Mouse (Mus musculus) testis, adult 2 months (tissue): Measurements from ENCODE around the gene Meis1. TPM values are rescaled to one million over a fixed set of nuclear protein-coding genes. Genes with fewer than 3 reads are reported as not detected.

ENCODE experiments used
- H3K27ac ChIP-seq: fragments of 200-500 bp; 2 replicates; pipeline ENCODE4 v1.5.1; 2012; ENCODE audit warnings: low read depth, low read length; ENCODE audit not compliant: control insufficient read depth, insufficient read depth
- H3K27me3 ChIP-seq: fragments of 200-500 bp; 2 replicates; pipeline ENCODE4 v1.6.1; 2012; ENCODE audit warnings: mild to moderate bottlenecking, low read length, moderate library complexity; ENCODE audit not compliant: control insufficient read depth, insufficient read depth
- H3K36me3 ChIP-seq: fragments of 200-500 bp; 2 replicates; pipeline ENCODE4 v1.6.1; 2012; ENCODE audit warnings: mild to moderate bottlenecking, low read length; ENCODE audit not compliant: control insufficient read depth, insufficient read depth
- H3K4me1 ChIP-seq: fragments of 200-500 bp; 2 replicates; pipeline ENCODE4 v1.6.1; 2012; ENCODE audit warnings: low read length; ENCODE audit not compliant: control insufficient read depth, insufficient read depth
- H3K4me3 ChIP-seq: fragments of 200-500 bp; 2 replicates; pipeline ENCODE4 v1.5.1; 2012; ENCODE audit warnings: low read depth, mild to moderate bottlenecking, low read length, moderate library complexity, mixed read lengths; ENCODE audit not compliant: control insufficient read depth
- CTCF ChIP-seq: fragments of 200-500 bp; IDR thresholded peaks from 2 replicates; pipeline ENCODE4 v1.5.1; 2012; ENCODE audit warnings: low read depth, mild to moderate bottlenecking, inconsistent platforms, low read length, moderate library complexity; ENCODE audit not compliant: control insufficient read depth, insufficient read depth, insufficient replicate concordance
- POLR2A ChIP-seq: fragments of 200-500 bp; IDR thresholded peaks from 2 replicates; pipeline ENCODE4 v1.6.1; 2012; ENCODE audit warnings: low read depth, mild to moderate bottlenecking, inconsistent platforms, low read length, moderate library complexity; ENCODE audit not compliant: control insufficient read depth
- polyA plus RNA-seq: library from polyadenylated mRNA; depleted of rRNA; stranded (reverse); fragments of >200 nt; gene quantifications from 2 replicates; pipeline ENCODE4 v1.2.3, GENCODE M21; 2012

Meis1 gene
- polyA plus RNA-seq, 1 experiment, result 1.9 TPM

DNA sequence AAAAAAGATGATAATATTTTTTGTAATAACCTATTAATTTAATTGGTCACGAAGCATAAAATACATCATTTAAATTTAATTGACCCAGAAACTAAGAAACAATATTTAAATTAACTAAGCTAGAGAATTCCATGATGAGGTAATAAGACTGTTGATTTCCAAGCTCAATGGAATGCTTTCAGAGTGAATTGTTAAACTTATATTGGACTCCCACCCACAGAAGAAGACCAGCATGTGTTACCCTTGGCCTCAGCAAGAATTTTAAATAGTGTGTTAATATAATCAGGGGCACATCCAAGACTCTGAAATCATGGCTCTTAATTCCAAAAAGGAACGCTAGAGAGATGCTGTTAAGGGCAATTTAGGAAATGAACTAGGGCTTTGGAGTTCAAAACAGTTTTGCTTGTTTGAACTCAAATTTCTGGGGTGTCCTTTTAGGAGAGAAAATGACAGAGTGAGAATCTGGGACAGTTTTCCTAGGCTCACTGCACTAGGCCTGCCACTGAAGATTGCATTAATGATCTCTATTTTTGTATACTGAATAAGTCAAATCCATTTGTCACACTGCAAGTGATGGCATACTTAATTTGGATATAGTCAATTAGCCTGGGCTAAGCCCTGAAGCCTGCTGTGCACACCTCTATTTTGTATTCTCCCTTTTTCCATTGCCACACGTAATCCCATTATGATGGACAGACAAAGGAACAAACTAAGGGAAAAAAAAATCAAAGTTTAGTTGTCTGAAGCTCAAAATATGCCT is 135.9 kb downstream of the Meis1 start:
- TF ChIP-seq POLR2A (no peak), CTCF (no peak)
- Histone ChIP-seq H3K4me3 (no peak overlapping the region), H3K27me3 (0 out of 2 replicates have a peak, but pooled peaks cover 2% of the 10 kb centered on the region), H3K4me1 (no peaks in the 10 kb centered on the region), H3K27ac (no peak overlapping the region), H3K36me3 (no peaks in the 10 kb centered on the region)

DNA sequence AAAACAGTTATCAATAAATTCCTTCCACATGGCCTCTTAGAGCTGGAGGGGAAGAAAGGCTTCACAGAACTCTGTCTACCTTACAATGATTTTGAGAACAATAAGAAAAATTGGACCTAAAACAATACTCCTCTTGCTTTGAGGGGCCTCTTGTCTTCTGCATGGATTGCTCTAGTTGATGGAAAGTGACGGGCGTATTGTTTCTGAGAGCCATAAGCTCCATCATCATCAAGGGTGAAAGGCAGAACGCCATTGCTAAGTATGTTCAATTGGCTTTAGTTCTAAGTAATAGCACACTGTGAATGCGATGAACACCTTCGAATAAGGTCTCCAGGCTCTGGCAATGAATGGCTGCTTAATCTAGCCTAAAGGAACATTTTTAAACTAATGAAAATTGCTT is 136.5 kb downstream of the Meis1 start:
- peaks cover 2% of the 10 kb centered on the region; the same call in 1 of the 2 replicates for H3K4me1 ChIP-seq
- H3K27me3 ChIP-seq, result 0 out of 2 replicates have a peak, but pooled peaks cover 2% of the 10 kb centered on the region
- no peak overlapping the region for H3K4me3 ChIP-seq
- H3K36me3 ChIP-seq, result no peaks in the 10 kb centered on the region
- no peak overlapping the region for H3K27ac ChIP-seq
- no peak for TF ChIP-seq CTCF
- no peak for TF ChIP-seq POLR2A

- Histone ChIP-seq H3K27me3 (peaks cover 8% of the 10 kb centered on the region), H3K4me3 (no peak overlapping the region), H3K27ac (no peak overlapping the region), H3K36me3 (no peaks in the 10 kb centered on the region), H3K4me1 (peaks cover 11% of the 10 kb centered on the region)
- TF ChIP-seq CTCF (no peak), POLR2A (no peak)
Measured at GRCm38 (mm10) chr11:18880806-18881205, 138.0 kb downstream of the Meis1 start.

- Histone ChIP-seq H3K27ac (no peak overlapping the region), H3K4me3 (no peak overlapping the region), H3K27me3 (peaks cover 18% of the 10 kb centered on the region), H3K36me3 (no peaks in the 10 kb centered on the region), H3K4me1 (peaks cover 13% of the 10 kb centered on the region)
- TF ChIP-seq POLR2A, result no peak
- TF ChIP-seq CTCF, result no peak
Measured at GRCm38 (mm10) chr11:18879456-18879818, 139.3 kb downstream of the Meis1 start.

GRCm38 (mm10) chr11:18878748-18879455 is 139.9 kb downstream of the Meis1 start:
- Histone ChIP-seq H3K27ac (no peak overlapping the region), H3K4me3 (no peak overlapping the region), H3K4me1 (peaks cover 13% of the 10 kb centered on the region), H3K36me3 (no peaks in the 10 kb centered on the region), H3K27me3 (peaks cover 18% of the 10 kb centered on the region)
- no peak for TF ChIP-seq CTCF
- no peak for TF ChIP-seq POLR2A

DNA sequence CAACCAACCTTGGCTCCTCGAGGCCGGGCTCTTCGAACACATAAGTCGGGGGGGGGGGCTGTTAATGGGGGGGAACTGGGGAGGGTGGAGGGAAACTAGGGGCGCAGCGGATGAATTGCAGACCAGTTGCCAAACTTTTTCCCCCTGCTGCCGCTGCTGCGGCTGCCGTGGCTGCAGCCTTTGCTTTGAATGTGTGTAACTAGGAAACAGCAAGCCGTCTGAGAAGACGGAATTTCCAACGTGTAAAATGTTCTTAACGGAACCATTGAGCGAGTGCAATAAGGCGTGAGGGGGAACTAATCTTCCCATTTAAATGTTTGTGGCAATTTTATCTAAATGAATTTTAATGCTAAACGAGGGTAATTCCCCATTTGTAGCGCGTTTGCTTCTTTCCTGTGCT is 140.8 kb downstream of the Meis1 start:
- Histone ChIP-seq H3K4me1 (peaks cover 13% of the 10 kb centered on the region), H3K27ac (no peak overlapping the region; the same call in 1 of the 2 replicates), H3K4me3 (peak overlapping the region; percentile 59), H3K36me3 (no peaks in the 10 kb centered on the region), H3K27me3 (peaks cover 18% of the 10 kb centered on the region)
- no peak for TF ChIP-seq CTCF
- TF ChIP-seq POLR2A, result no peak

GRCm38 (mm10) chr11:18877626-18878011 is 141.2 kb downstream of the Meis1 start:
- no peaks in the 10 kb centered on the region for H3K36me3 ChIP-seq
- H3K27ac ChIP-seq, result no peak overlapping the region; the same call in 1 of the 2 replicates
- H3K4me3 ChIP-seq, result peak overlapping the region; percentile 59
- no peak for TF ChIP-seq POLR2A
- TF ChIP-seq CTCF, result no peak
- peaks cover 18% of the 10 kb centered on the region for H3K27me3 ChIP-seq
- H3K4me1 ChIP-seq, result peaks cover 13% of the 10 kb centered on the region
